Mouse (Mus musculus) layer of hippocampus, postnatal 14 days (tissue): ENCODE data around the gene Atp6v1a. TPM values are rescaled to one million over a fixed set of nuclear protein-coding genes. Genes with fewer than 3 reads are reported as not detected.

Experiments
- DNase-seq, 2 experiments: peaks; one replicate each; pipeline ENCODE4 v3.0.0; 2021 to 2022; ENCODE audit warnings: low spot score in 2 of 2, mixed read lengths in 1 of 2
- total RNA-seq, 2 experiments: library from RNA; stranded (reverse); gene quantifications; 2 replicates each; pipeline ENCODE4 v1.2.3; 2021

Atp6v1a gene
- total RNA-seq, 2 experiments from 2014 or later = 491 to 508 TPM

- DNase-seq = peak; percentile 91 to 96
Measured at GRCm38 (mm10) chr16:44138979-44139535, 448 bp downstream of the Atp6v1a start.

GRCm38 (mm10) chr16:44138377-44138978 is 1.0 kb downstream of the Atp6v1a start:
- peak in 1 of 2 experiments; percentile 28 for DNase-seq

GRCm38 (mm10) chr16:44136511-44137021 is 2.9 kb downstream of the Atp6v1a start:
- no peak for DNase-seq

GRCm38 (mm10) chr16:44133187-44133586 is 6.3 kb downstream of the Atp6v1a start:
- no peak for DNase-seq

- no peak for DNase-seq
Measured at GRCm38 (mm10) chr16:44132300-44132699, 7.2 kb downstream of the Atp6v1a start.

GRCm38 (mm10) chr16:44126437-44126836 is 13.1 kb downstream of the Atp6v1a start:
- no peak for DNase-seq

GRCm38 (mm10) chr16:44125436-44125835 is 14.1 kb downstream of the Atp6v1a start:
- DNase-seq = no peak

- no peak for DNase-seq
Measured at GRCm38 (mm10) chr16:44124713-44125112, 14.8 kb downstream of the Atp6v1a start.

- no peak for DNase-seq
Measured at GRCm38 (mm10) chr16:44123786-44124185, 15.7 kb downstream of the Atp6v1a start.

GRCm38 (mm10) chr16:44122982-44123725 is 16.4 kb downstream of the Atp6v1a start:
- DNase-seq = peak in 1 of 2 experiments; percentile 74

GRCm38 (mm10) chr16:44122574-44122973 is 16.9 kb downstream of the Atp6v1a start:
- no peak for DNase-seq

- DNase-seq = no peak
Measured at GRCm38 (mm10) chr16:44122122-44122521, 17.4 kb downstream of the Atp6v1a start.

GRCm38 (mm10) chr16:44119753-44120501 is 19.6 kb downstream of the Atp6v1a start:
- no peak for DNase-seq

- DNase-seq = peak in 1 of 2 experiments; percentile 55
Measured at GRCm38 (mm10) chr16:44109002-44109401, 30.5 kb downstream of the Atp6v1a start.

- DNase-seq = no peak
Measured at GRCm38 (mm10) chr16:44105211-44105610, 34.3 kb downstream of the Atp6v1a start.

- DNase-seq = no peak
Measured at GRCm38 (mm10) chr16:44103806-44104766, 35.4 kb downstream of the Atp6v1a start.

- no peak for DNase-seq
Measured at GRCm38 (mm10) chr16:44102925-44103324, 36.6 kb downstream of the Atp6v1a start.

GRCm38 (mm10) chr16:44101181-44101710 is 38.3 kb downstream of the Atp6v1a start:
- no peak for DNase-seq

- no peak for DNase-seq
Measured at GRCm38 (mm10) chr16:44099377-44099776, 40.1 kb downstream of the Atp6v1a start.

- DNase-seq = no peak
Measured at GRCm38 (mm10) chr16:44087650-44088049, 51.9 kb downstream of the Atp6v1a start.
